Mouse (Mus musculus) embryonic facial prominence, embryonic 15.5 days (tissue): ENCODE results near the gene Tcp11l1. TPM values are rescaled to one million over a fixed set of nuclear protein-coding genes. Genes with fewer than 3 reads are reported as not detected.

Experiments used
- ATAC-seq: fragments of 200-750 bp; cut with Nextera tagmentation; 2 replicates; pipeline ENCODE4 v1.8.0; 2017; ENCODE audit warnings: low read depth, moderate TSS enrichment; ENCODE audit not compliant: insufficient number of reproducible peaks, low FRiP score, low TSS enrichment
- H3K27ac ChIP-seq: fragments of 300-500 bp; sonication (generic); replicated peaks from 2 replicates; pipeline ENCODE4 v1.5.1; 2015; ENCODE audit warnings: mild to moderate bottlenecking, inconsistent platforms
- H3K27me3 ChIP-seq: fragments of 300-500 bp; sonication (generic); 2 replicates; pipeline ENCODE4 v1.6.1; 2015; ENCODE audit warnings: inconsistent platforms
- H3K36me3 ChIP-seq: fragments of 300-500 bp; sonication (generic); 2 replicates; pipeline ENCODE4 v1.6.1; 2015; ENCODE audit warnings: mild to moderate bottlenecking, inconsistent platforms
- H3K4me1 ChIP-seq: fragments of 300-500 bp; sonication (generic); 2 replicates; pipeline ENCODE4 v1.6.1; 2015; ENCODE audit warnings: inconsistent platforms
- H3K4me2 ChIP-seq: fragments of 300-500 bp; sonication (generic); replicated peaks from 2 replicates; pipeline ENCODE4 v1.6.1; 2015; ENCODE audit warnings: mild to moderate bottlenecking, inconsistent platforms
- H3K4me3 ChIP-seq: fragments of 300-500 bp; sonication (generic); replicated peaks from 2 replicates; pipeline ENCODE4 v1.5.1; 2015; ENCODE audit warnings: mild to moderate bottlenecking, inconsistent platforms
- H3K9ac ChIP-seq: fragments of 300-500 bp; sonication (generic); 2 replicates; pipeline ENCODE4 v1.6.1; 2015; ENCODE audit warnings: inconsistent platforms
- H3K9me3 ChIP-seq: fragments of 300-500 bp; sonication (generic); replicated peaks from 2 replicates; pipeline ENCODE4 v1.6.1; 2016; ENCODE audit warnings: inconsistent platforms
- WGBS: fragments of 180-500 bp; shearing (Covaris S2); methylation state at CpG from one replicate; pipeline ENCODE4 v1.1.7; 2015; 5-methylcytosine and 5-hydroxymethylcytosine counted together
- polyA plus RNA-seq: library from polyadenylated mRNA; unstranded; fragments of >200 nt; fragmentation: Nextera tagmentation; extraction: Ambion mirVana; gene quantifications from 2 replicates; pipeline ENCODE4 v1.2.1, GENCODE M21; 2015

The Tcp11l1 gene
- polyA plus RNA-seq, 1 experiment from 2014 or later: 41.4 TPM

DNA sequence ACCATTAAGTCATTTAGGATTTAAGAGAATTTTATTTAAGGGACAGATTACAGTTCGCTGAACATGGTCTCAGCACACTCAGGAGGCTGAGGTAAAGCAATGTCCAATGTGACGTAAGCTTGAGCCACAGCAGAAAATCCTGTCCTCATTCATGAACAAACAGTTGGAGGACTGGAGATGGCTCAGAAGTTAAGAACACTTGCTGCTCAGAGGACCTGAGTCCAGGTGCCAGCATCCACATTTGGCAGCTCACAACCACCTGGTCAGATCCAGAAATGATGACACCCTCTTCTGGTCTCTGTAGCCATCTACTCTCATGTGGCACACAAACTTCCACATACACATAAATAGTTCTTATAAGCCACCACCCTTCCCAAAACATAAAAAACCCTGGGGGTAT lies 27.7 kb upstream of the Tcp11l1 start:
- H3K9me3 ChIP-seq: no peaks in the 10 kb centered on the region
- no peak overlapping the region for H3K4me3 ChIP-seq
- H3K9ac ChIP-seq: no peak overlapping the region
- 94% methylated on average over 2 of the region's 2 CpGs for WGBS
- ATAC-seq: no peak
- H3K27me3 ChIP-seq: no peaks in the 10 kb centered on the region
- no peaks in the 10 kb centered on the region for H3K36me3 ChIP-seq
- no peak overlapping the region for H3K4me2 ChIP-seq
- peaks cover 13% of the 10 kb centered on the region for H3K4me1 ChIP-seq
- no peak overlapping the region for H3K27ac ChIP-seq

DNA sequence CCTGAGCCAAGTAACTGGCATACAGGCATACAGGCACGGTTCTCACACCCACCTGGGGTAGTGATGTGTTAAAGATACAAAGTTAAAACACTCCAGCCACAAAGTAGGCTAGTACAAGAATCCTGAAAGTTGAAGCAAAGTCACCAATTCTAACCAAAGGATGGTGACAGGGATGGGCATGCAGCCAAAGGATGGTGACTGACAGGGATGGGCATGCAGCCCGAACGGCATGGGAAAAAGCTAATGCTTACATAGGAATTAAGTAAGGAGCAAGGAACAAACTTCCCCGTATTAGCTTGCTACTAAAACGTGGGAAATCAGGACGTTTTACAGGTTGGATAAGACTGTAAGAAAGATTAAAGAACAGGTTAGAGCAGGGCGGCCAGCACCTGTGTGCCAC lies 24.3 kb upstream of the Tcp11l1 start:
- Histone ChIP-seq H3K27ac (no peak overlapping the region), H3K36me3 (no peaks in the 10 kb centered on the region), H3K4me3 (no peak overlapping the region), H3K4me2 (no peak overlapping the region), H3K9ac (no peak overlapping the region), H3K27me3 (no peaks in the 10 kb centered on the region), H3K4me1 (peaks cover 3% of the 10 kb centered on the region), H3K9me3 (no peaks in the 10 kb centered on the region)
- no peak for ATAC-seq
- 52% methylated on average over 7 of the region's 7 CpGs for WGBS

DNA sequence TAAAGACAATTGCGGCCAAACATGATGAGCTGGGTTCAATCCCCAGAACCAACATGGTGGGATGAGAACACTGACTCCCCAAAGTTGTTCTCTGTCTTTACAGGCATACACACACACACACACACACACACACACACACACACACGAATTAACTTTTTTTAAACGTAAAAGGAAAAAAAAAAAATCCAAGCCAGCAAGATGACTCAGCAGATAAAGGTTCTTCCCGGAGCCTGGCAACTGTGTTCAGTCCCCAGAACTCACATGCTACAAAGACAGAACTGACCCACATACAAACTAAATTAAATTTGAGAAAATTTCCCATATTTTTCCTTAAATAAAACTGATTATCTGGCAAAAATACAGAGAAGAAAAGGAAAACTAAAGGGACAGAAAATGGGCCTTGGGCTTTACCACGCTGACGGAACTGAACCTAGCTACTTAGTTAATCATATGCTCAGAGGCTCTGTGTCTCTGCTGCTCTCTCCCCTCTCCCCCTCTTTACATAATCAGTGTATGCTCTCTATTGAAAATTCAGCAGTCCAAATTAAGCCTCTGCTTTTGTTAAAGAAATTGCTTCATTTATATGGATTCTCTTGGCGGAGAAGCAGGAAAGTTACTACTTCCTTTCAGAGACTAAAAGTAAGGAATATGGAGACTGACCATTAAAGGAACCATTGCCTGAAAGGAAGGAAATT lies 20.7 kb upstream of the Tcp11l1 start:
- Histone ChIP-seq H3K4me3 (no peak overlapping the region), H3K9ac (no peak overlapping the region), H3K9me3 (no peaks in the 10 kb centered on the region), H3K36me3 (no peaks in the 10 kb centered on the region), H3K4me1 (no peaks in the 10 kb centered on the region), H3K27ac (no peak overlapping the region), H3K4me2 (no peak overlapping the region), H3K27me3 (no peaks in the 10 kb centered on the region)
- 57% methylated on average over 7 of the region's 7 CpGs for WGBS
- ATAC-seq: no peak

DNA sequence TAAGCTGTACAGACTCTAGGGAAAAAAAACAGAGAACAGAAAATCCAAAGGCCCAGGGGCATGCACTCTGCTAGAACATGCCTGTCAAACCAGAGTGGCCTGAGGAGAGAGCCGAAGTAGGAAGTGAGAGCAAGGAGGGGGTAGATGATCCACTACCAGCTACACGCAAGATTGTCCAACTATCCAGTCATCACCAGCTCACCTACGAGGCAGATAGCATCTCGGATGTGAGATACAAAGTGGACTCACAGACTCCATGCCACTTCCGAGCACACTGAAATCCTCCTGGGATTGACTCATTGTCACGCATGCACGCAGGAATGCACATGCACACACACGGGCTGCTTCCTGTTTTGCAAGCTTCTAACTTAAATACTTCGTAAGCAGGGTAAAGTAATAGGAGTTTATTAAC lies 20.1 kb upstream of the Tcp11l1 start:
- no peaks in the 10 kb centered on the region for H3K9me3 ChIP-seq
- 57% methylated on average over 9 of the region's 9 CpGs for WGBS
- no peak for ATAC-seq

DNA sequence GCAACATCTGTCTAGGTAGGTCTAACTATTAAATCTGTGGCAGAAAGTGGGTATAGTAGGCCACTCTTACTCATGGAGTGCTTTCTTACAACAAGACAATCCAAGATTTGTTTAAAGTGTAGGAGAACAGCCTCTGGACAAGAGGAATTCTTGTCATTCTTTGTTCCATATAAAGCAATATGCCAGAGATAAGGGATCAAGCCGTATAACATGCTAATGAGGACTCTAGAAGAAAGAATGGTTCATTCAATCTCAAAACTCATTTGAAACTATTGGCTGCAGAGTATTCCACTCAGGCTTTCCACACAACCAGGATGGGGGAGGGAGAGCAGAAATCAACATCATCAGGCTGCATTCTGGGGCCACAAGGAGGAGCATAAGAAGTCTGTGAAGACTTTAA lies 15.4 kb upstream of the Tcp11l1 start:
- no peak overlapping the region for H3K9ac ChIP-seq
- H3K36me3 ChIP-seq: no peaks in the 10 kb centered on the region
- no peaks in the 10 kb centered on the region for H3K27me3 ChIP-seq
- WGBS: 59% methylated on average over 1 of the region's 1 CpGs
- no peak overlapping the region for H3K4me2 ChIP-seq
- no peak for ATAC-seq
- H3K4me3 ChIP-seq: no peak overlapping the region
- H3K4me1 ChIP-seq: no peaks in the 10 kb centered on the region
- no peak overlapping the region for H3K27ac ChIP-seq
- no peaks in the 10 kb centered on the region for H3K9me3 ChIP-seq

More for the DNA sequence above, 20.1 kb upstream of the Tcp11l1 start:
- Histone ChIP-seq H3K27me3 (no peaks in the 10 kb centered on the region), H3K36me3 (no peaks in the 10 kb centered on the region), H3K4me2 (no peak overlapping the region), H3K9ac (no peak overlapping the region), H3K4me1 (no peaks in the 10 kb centered on the region), H3K27ac (no peak overlapping the region), H3K4me3 (no peak overlapping the region)

DNA sequence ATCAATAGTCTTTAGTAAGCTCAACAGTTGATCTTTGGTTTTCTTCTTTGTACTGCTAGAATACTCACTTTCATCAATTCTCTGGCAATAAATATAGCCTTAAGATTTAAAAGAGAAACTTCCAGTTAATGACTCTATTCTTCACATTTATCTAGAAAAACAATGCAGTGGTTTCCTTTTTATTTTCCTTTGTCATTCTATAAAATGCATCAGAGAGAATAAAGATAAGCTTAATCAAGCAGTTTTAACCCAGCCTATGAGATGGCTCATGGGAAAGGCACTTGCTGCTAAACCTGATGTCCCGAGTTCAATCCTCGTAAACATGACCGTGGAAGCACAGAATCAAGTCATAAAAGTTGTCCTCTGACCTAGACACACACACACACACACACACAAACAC lies 10.1 kb upstream of the Tcp11l1 start:
- H3K9me3 ChIP-seq: no peaks in the 10 kb centered on the region
- no peak for ATAC-seq
- H3K27me3 ChIP-seq: no peaks in the 10 kb centered on the region
- H3K4me2 ChIP-seq: no peak overlapping the region
- no peaks in the 10 kb centered on the region for H3K36me3 ChIP-seq
- H3K4me1 ChIP-seq: no peaks in the 10 kb centered on the region
- no peak overlapping the region for H3K4me3 ChIP-seq
- no peak overlapping the region for H3K9ac ChIP-seq
- WGBS: 92% methylated on average over 3 of the region's 3 CpGs
- no peak overlapping the region for H3K27ac ChIP-seq

DNA sequence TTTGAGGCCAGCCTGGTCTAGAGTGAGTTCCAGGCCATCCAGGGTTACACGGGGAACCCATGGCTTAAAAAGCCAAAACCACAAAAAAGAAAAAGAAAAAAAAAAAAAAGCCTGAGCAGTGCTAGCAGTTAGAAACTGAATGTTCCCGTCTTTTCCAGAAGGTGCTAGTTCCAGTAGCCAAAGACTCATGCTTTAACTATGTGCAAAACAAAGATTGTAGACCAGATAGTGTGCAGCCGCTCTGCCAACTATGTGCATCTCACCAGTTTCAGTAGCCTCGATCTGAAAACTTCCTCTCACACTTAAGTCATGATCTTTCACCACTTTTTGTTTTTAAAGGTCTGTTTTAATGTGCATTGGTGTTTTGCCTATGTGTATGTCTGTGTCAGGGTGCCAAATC lies 5.9 kb upstream of the Tcp11l1 start:
- no peaks in the 10 kb centered on the region for H3K27me3 ChIP-seq
- no peak overlapping the region for H3K9ac ChIP-seq
- H3K9me3 ChIP-seq: no peaks in the 10 kb centered on the region
- H3K4me3 ChIP-seq: no peak overlapping the region
- no peaks in the 10 kb centered on the region for H3K36me3 ChIP-seq
- ATAC-seq: no peak
- no peak overlapping the region for H3K27ac ChIP-seq
- WGBS: 75% methylated on average over 4 of the region's 4 CpGs
- no peaks in the 10 kb centered on the region for H3K4me1 ChIP-seq
- no peak overlapping the region for H3K4me2 ChIP-seq

DNA sequence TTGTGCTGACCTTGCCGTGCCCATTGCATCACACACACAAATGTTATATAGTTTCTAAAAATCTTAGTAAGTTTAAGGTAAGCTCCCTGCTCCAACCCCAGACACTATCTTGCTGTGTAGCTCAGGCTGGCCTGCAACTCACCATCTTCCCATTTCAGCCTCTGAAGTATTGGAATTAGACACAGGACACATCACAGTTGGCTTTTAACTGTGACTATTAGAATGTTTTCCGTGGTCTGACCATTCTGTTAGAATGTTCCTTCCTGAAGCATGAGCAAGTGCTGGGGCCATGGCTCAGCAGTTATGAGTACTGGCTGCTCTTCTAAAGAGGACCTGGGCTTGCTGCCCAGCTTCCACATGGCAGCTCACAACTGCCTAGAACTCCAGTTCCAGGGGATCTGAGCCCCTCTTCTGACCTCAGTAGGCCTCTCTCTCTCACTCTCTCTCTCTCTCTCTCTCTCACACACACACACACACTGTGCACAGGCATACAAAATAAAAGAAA lies 5.3 kb upstream of the Tcp11l1 start:
- Histone ChIP-seq H3K4me1 (no peaks in the 10 kb centered on the region), H3K9me3 (no peaks in the 10 kb centered on the region), H3K4me2 (no peak overlapping the region), H3K27ac (no peak overlapping the region), H3K27me3 (no peaks in the 10 kb centered on the region), H3K9ac (no peak overlapping the region), H3K36me3 (no peaks in the 10 kb centered on the region), H3K4me3 (no peak overlapping the region)
- no peak for ATAC-seq
- WGBS: 82% methylated on average over 2 of the region's 2 CpGs

DNA sequence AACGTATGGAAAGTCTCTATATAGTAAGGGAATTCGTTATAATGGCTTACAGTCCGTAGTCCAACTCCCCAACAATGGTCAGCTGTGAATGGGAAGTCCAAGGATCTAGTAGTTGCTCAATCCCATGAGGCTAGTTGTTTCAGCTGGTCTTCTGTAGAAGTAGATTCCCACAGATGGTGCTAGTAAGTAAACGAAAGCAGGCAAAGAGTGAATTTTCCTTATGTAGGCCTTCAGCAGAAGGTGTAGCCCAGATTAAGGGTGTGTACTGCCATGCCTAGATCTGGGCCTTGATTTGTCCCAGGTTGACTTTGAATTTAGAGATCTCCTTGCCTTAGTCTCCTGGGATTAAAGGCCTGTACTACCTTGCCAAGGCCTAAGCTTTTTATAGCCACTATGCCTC lies 4.3 kb upstream of the Tcp11l1 start, which contains the start of gene Pin1rt1:
Gene Pin1rt1, minus strand, starts transcription at position 101 of the 400 bp plus-strand sequence.
- 89% methylated on average over 4 of the region's 4 CpGs for WGBS
- H3K27me3 ChIP-seq: no peaks in the 10 kb centered on the region
- no peak for ATAC-seq

DNA sequence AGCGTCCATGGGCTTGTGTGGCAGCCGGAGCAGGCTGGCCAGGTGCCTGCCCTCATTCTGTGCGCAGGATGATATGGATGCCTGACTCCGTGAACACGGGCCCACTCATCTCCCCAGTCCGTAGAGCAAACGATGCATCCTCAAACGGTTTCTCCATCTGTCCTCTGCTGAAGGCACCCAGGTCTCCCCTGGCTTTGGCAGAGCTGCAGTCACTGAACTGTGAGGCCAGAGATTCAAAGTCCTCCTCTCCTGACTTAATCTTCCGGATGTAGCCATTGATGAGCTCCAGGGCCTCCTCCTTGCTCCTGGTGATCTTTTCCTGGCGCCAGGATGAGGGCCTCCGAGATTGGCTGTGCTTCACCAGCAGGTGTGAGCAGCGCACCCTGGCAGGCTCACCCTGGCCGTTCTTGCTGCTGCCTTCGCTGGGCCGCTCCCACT lies 2.3 kb upstream of the Tcp11l1 start:
- H3K27me3 ChIP-seq: no peaks in the 10 kb centered on the region
- H3K27ac ChIP-seq: no peak overlapping the region
- no peak for ATAC-seq
- H3K4me3 ChIP-seq: no peak overlapping the region
- H3K4me1 ChIP-seq: peaks cover 13% of the 10 kb centered on the region; the same call in 1 of the 2 replicates
- H3K4me2 ChIP-seq: no peak overlapping the region
- no peaks in the 10 kb centered on the region for H3K9me3 ChIP-seq
- no peak overlapping the region for H3K9ac ChIP-seq
- WGBS: 39% methylated on average over 15 of the region's 15 CpGs
- H3K36me3 ChIP-seq: no peaks in the 10 kb centered on the region

More for the DNA sequence above, 4.3 kb upstream of the Tcp11l1 start, which contains the start of gene Pin1rt1:
- no peak within 1 kb of the TSS for H3K4me2 ChIP-seq
- no peak within 1 kb of the TSS for H3K4me3 ChIP-seq
- no peak within 1 kb of the TSS for H3K9ac ChIP-seq
- H3K27ac ChIP-seq: no peak within 1 kb of the TSS
- no peaks in the 10 kb centered on the region for H3K36me3 ChIP-seq
- H3K9me3 ChIP-seq: no peaks in the 10 kb centered on the region
- H3K4me1 ChIP-seq: peaks cover 2% of the 10 kb centered on the region; the same call in 1 of the 2 replicates

DNA sequence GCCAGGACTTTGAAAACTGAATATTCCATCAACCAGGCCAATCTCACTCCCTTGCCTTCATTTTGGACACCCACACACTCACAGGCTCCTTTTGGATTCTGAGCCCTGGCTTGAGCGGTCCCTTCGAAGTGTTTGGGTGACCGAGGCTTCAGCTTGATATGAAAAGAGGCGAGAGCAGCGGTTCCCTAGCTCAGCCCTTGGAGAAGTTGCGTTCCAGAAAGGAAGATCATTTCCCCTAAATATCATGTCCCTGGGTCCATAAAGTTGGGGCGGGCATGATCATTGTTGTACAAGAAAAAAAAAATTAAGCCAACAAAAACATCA lies 479 bp upstream of the Tcp11l1 start:
- Histone ChIP-seq H3K36me3 (no peaks in the 10 kb centered on the region), H3K4me1 (peaks cover 13% of the 10 kb centered on the region; the same call in 1 of the 2 replicates), H3K9ac (peak overlapping the region; percentile 41), H3K27ac (peak overlapping the region; percentile 86), H3K4me3 (peak overlapping the region; percentile 78), H3K4me2 (peak overlapping the region; percentile 71), H3K9me3 (no peaks in the 10 kb centered on the region), H3K27me3 (no peaks in the 10 kb centered on the region)
- peak; percentile 20; the same call in 1 of the 2 replicates for ATAC-seq
- 2% methylated on average over 7 of the region's 7 CpGs for WGBS
